Mouse (Mus musculus): Measurements from ENCODE around the gene Iqck.

The Iqck gene

GRCm38 (mm10) chr7:118912049-118912490, 56.5 kb downstream of the Iqck start:
- DNase-seq (ENCODE audit: low spot score): no peak

GRCm38 (mm10) chr7:118914561-118915165, 59.1 kb downstream of the Iqck start:
- DNase-seq (ENCODE audit: low spot score): no peak

GRCm38 (mm10) chr7:118919261-118920006, 63.9 kb downstream of the Iqck start:
- DNase-seq (ENCODE audit: low spot score): no peak

- no peak for DNase-seq (ENCODE audit: low spot score)
Observed at GRCm38 (mm10) chr7:118922441-118923202, 67.1 kb downstream of the Iqck start.

- no peak for DNase-seq (ENCODE audit: low spot score)
Observed at GRCm38 (mm10) chr7:118925547-118925946, 70.0 kb downstream of the Iqck start.

GRCm38 (mm10) chr7:118926516-118927260, 71.1 kb downstream of the Iqck start:
- DNase-seq (ENCODE audit: low spot score): no peak

GRCm38 (mm10) chr7:118927279-118927678, 71.7 kb downstream of the Iqck start:
- no peak for DNase-seq (ENCODE audit: low spot score)

- DNase-seq (ENCODE audit: low spot score): no peak
Observed at GRCm38 (mm10) chr7:118928316-118928715, 72.8 kb downstream of the Iqck start.

- no peak for DNase-seq (ENCODE audit: low spot score)
Observed at GRCm38 (mm10) chr7:118928916-118929315, 73.4 kb downstream of the Iqck start.

GRCm38 (mm10) chr7:118929601-118930311, 74.2 kb downstream of the Iqck start:
- DNase-seq (ENCODE audit: low spot score): peak; percentile 40

GRCm38 (mm10) chr7:118931502-118932395, 76.2 kb downstream of the Iqck start:
- no peak for DNase-seq (ENCODE audit: low spot score)

- no peak for DNase-seq (ENCODE audit: low spot score)
Observed at GRCm38 (mm10) chr7:118935306-118935705, 79.8 kb downstream of the Iqck start.

GRCm38 (mm10) chr7:118936844-118937243, 81.3 kb downstream of the Iqck start:
- peak; percentile 15 for DNase-seq (ENCODE audit: low spot score)

- DNase-seq (ENCODE audit: low spot score): no peak
Observed at GRCm38 (mm10) chr7:118937469-118938387, 82.2 kb downstream of the Iqck start.

GRCm38 (mm10) chr7:118942297-118942696, 86.7 kb downstream of the Iqck start:
- DNase-seq (ENCODE audit: low spot score): peak; percentile 69

GRCm38 (mm10) chr7:118943170-118943569, 87.6 kb downstream of the Iqck start:
- no peak for DNase-seq (ENCODE audit: low spot score)

- DNase-seq (ENCODE audit: low spot score): no peak
Observed at GRCm38 (mm10) chr7:118944884-118945283, 89.3 kb downstream of the Iqck start.

- DNase-seq (ENCODE audit: low spot score): no peak
Observed at GRCm38 (mm10) chr7:118947241-118947640, 91.7 kb downstream of the Iqck start.

GRCm38 (mm10) chr7:118948677-118949282, 93.2 kb downstream of the Iqck start:
- no peak for DNase-seq (ENCODE audit: low spot score)

Data from layer of hippocampus, adult 11-12 months (tissue).